Mouse (Mus musculus) c-Kit-positive CD71-positive TER-119-negative erythroid progenitor cells, embryonic 14.5 days (primary cell): ENCODE measurements around the gene Cab39.
"Not testable (repeated sequence)": the region's sequence is repeated elsewhere in the genome, so short reads cannot be mapped to it uniquely, and the experiment has no call there.

Source experiments
- DNase-seq: peaks from one replicate; pipeline ENCODE4 v3.0.0-alpha.2; 2013; ENCODE audit warnings: low read depth

Cab39 gene

DNA sequence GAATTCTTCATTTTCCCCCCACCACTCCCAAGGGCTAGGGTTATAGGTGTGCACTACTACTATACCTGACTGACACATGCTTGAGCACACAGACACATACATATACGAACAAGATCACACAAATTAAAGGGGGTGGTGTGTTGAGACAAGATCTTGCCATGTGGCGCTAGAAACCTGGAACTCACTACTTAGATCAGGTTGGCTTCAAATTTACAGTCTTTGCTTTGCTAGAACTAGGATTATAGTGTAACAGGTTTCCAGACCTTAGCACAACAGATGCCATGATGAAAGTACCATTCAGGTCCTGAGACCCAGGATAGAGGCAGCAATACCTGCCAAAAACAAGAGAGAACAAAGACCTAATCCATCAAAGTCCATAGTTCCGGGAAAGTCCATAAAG is 1.8 kb upstream of the Cab39 start:
- no peak for DNase-seq

DNA sequence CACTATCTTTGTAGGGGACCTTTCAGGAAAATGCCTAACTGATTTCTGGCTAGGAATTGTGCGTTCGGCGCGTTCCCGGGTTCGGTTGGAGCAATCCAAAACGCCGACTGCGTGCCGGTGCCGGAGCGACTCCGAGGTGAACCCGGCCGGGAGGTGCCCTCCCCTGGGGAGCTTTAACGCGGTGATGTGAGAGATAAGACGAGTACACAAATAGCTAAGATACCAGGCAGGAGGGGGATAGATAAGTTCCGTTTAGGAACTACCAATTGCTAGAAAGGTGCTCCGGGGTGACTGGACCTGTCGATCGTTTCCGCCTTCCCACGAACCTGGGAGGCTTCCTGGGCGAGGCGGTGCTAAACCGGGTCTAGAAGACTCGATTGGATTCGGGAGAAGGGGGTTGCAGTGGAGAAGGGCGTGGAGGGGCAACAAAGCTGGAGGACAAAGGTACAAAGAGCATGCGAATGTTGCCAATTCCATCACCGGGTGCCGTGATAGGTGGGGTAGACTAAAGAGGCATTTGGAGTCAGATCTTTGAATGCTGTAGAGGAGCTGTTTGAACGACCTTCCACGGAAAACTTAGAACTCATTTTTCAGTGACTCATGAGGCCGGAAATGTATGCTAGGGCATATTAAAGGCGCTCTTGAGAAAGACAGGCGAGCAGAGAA is 998 bp downstream of the Cab39 start:
- DNase-seq, result peak; percentile 47

DNA sequence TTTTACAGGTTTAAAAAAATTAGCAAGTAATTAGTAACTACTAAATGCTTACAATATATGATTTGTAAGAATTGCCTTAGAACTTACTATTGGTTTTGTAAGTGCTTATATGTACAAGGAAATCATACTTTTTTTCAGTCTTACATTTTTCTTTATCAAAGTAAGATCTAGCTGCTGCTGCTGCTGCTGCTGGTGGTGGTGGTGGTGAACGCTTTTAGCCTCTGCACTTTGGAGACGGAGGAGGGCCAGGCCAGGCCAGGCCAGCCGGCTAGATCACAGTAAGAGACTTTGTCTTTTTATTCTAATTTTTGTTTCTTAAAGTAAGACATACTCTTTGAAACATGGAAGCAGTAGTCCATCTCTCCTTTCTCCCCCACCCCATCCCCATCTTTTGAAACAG is 2.0 kb downstream of the Cab39 start:
- DNase-seq, result peak; percentile 4

DNA sequence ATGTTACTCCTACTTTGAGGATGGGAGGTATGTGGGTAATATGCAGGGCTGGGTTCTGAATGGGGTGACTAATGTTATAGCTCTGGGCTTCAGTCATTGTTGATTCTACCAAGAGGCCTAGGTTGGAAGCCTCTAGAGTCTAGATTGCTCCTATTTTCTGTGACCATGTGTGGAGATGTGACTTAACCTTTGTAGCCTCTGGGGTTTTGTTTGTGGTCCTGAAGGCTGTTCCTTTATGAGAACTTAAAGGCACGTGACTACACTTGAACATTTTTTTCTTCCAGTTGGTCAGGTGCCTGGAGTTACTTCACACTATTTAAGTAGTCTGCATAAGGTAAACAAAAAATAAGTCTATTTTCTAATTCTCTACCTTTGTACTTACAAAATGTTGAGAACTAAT is 6.5 kb downstream of the Cab39 start:
- DNase-seq, result no peak

DNA sequence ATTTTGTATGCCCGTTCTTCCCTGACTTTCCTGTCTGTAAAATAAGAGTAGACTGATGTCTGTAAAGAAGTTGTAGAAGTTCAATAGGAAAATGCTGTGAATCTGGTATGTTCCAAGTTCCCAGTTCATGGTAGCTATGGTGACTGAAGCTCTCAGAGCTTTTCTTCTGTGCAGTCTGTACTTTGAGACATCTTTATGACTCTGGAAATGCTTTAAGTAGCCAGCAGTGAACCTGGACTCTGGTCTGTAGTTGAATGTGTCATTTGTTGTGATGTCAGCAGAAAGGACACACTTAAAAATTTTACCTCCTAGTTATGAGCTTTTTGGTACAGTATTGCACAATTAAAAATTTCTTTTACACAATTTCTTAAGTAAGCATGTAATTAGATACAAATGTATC is 9.3 kb downstream of the Cab39 start:
- no peak for DNase-seq

DNA sequence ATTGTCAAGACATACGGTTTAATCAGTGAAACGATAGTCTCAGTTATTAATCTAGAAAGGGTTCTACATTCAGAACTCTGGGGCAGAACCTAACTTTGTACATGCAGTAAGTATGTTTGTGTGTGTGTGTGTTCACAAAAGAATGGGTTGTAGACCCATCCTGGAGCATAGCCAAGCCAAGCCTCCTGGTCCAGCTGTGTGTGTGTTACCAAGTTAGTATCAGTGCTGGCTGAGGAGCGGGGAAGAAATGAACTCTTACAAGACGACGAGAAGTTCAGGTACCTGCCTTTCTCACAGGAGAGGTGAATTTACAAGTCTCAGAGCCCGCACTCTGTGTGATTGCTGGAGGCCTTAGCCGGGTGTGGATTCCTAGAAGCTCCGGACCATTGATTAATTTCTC is 11.3 kb downstream of the Cab39 start:
- DNase-seq, result no peak

DNA sequence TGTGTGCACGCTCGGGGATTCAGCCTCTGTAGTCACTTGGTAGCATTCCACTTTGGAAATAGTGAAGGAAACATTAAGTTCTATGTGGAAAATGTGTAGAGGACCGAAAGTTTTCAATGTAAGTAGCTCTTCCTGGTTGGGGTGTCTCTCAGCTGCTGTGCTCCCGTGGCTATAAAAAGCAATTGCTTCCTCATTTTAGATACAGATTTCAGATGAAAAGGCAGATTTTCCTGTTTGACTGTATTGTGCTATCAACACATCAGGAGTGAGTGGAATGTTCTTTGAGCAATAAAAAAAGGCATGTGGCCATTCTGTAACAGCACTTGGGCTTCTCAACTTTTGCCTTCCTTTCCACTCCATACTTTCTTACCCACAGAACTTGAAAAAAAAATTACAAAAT is 16.0 kb downstream of the Cab39 start:
- no peak for DNase-seq

DNA sequence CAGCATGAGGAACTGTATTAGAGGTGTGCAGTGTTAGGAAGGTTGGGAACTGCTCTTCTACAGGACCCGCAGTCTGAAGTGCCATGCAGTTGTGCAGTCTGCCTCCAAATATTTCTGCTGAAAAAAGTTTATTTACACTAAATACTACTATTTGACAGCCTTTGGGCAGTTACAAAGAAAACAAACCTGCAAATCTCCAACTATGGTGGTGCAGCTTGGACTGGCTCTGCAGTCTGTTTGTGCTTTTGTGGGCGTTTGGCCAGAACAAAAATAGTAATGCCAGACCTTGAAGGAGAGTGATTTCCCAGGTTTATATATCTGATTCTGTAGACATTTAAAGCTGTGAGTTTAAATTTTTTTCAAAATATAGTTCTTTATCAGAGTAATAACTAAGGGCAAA is 17.1 kb downstream of the Cab39 start:
- no peak for DNase-seq

DNA sequence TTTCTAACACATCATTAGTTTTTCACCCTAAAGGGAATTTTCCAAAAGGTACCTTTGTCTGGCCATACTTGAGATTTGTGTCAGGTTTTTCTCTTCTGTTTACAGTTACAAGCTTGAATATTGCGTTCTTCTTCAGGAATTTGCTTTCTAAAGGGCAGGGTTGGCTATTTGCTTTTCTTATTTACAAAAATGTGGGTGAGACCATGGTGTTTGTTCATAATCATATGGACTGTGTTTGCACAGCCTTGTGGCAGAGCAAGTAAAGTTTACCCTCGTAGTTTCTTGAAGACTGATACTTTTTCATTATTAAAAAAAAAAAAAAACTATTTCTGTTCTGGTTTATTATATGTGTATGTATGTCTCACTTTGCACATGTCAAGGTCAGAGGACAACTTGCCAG is 17.5 kb downstream of the Cab39 start:
- no peak for DNase-seq

DNA sequence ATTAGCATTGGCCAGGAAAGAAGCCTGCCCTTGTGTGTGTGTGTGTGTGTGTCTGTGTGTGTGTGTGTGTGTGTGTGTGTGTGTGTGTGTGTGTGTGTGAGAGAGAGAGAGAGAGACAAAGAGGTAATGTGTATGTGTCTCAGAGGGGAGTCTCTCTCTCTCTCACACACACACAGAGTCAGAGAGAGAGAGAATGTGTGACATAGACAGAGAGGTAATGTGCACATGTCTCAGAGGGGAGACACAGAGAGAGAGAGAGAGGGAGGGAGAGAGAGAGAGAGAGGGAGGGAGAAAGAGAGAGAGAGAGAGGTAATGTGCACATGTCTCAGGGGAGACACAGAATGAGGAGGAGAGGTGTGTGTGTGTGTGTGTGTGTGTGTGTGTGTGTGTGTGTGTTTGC is 21.0 kb downstream of the Cab39 start:
- not testable (repeated sequence) for DNase-seq

DNA sequence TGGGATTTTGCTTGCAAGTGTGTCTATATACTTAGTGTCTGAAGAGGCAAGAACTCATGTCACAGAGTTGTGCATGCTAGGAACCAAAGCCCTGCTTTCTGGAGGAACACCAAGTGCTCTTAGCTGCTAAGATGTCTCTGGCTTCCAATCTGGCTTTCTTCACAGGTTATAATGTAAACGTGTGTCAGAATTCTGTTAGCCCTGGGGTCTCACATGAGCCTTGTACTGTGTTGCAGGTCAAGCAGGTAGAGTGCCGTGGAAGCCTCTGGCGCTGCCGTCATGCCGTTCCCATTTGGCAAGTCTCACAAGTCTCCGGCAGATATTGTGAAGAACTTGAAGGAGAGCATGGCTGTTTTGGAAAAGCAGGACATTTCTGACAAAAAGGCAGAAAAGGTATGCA is 24.9 kb downstream of the Cab39 start:
- no peak for DNase-seq

DNA sequence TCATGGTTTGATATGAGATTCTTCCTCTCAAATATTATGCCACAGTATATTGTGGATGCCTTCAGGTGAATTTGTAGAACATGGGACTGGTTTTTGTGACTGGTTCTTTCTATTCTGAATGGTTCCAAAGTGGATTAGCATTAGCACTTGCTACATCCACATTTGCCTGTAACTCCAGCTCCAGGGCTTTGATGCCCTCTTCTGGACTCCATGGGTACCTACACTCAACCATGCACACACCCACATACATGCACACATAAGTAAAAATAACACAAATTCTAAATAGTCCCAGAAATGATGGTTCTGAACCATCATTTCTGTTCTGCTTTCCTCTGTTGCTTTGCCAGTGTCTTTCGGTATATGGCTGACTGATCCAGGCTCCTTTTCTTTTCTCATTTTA is 26.5 kb downstream of the Cab39 start:
- DNase-seq, result no peak

DNA sequence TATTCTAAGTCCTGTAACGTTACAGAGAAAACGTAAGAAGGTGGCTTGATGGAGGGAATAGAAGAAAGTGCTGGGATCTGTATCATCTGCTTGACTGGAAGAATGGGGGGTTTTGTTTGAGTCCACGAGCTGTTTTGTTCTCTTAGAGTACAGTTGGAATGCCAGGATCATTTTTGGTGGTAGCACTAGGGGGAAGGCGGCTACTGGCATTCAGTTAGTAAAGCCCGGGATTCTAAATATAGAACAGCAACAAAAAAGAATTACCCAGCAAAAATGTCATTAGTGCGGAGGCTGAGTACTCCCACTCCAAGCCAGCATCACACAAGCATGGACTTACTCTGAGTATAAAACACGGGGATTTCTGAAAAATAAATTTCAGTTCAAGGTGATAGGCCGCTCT is 29.0 kb downstream of the Cab39 start:
- no peak for DNase-seq

DNA sequence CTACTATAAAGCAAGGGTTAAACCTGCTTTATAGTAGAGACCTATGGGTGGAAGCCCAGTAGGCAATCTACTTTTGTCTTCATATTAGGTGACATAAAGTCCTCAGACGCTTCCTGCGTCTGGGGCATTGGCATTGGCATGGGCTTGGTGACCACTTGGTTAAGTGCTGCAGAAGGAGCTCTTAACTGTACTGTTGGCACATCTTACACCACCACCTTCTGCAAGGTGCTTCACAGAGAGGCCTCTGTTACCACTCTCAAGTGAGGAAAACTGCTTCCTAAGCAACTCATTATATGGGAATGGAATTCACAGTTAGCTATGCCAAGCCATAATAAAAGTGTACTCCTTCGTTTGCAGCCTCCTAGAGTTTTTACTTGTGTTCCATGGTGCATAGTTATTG is 31.7 kb downstream of the Cab39 start:
- no peak for DNase-seq

DNA sequence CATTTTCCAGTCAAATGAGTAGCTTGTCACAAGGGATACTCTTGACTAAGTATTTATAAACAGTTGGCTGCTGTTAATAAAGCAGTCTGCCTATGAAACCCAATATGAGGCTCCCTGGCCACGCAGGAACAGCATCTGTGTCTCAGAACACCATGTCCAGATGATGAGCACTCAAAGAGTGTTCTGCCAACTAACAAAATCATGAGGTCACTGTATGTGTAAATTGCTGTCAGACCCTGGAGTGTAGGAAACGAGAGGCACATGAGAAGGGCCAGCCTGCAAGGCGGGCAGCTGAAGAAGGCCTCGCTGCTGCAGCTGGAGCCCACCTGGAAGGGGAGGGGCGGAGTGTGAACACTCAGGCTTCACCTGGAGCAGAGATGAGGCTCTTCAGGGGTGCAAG is 33.9 kb downstream of the Cab39 start:
- DNase-seq, result no peak

DNA sequence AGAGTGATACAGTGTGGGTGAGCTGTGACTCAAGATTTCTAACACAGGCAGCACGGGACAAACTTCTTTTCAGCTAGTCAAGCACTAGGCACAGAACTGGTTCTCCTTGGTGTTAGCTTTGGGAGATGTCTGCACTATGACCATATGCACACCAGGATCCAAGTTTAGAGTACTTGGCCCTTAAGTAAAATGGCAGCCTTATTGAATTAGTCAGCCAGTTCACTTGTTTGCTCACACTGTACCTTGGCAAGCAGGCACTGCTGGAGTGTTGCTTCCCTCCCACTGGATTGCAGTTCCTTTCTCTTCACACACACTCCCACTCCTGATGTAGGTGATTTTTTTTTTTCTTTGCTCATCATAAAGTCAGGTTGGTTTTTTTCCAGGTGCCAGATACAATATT is 35.8 kb downstream of the Cab39 start:
- DNase-seq, result no peak

DNA sequence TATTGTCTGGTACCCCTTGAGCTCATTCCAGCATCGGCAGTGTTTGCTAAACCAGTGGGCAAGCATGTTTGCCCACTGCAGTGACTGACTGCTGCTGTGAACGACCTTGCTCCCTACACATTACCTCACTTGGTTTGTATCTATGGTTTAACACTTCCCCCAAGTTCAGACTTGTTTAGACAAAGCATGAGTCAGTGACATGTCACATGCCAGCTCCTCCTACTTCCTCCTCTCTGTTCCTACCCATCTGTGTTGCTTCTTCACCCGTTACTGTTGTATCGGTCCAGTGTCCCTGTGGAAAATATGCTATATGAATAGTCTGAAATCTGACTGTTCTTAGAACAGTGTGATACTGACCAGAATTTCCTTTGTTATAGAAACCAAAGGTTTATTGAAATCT is 44.8 kb downstream of the Cab39 start:
- DNase-seq, result no peak

DNA sequence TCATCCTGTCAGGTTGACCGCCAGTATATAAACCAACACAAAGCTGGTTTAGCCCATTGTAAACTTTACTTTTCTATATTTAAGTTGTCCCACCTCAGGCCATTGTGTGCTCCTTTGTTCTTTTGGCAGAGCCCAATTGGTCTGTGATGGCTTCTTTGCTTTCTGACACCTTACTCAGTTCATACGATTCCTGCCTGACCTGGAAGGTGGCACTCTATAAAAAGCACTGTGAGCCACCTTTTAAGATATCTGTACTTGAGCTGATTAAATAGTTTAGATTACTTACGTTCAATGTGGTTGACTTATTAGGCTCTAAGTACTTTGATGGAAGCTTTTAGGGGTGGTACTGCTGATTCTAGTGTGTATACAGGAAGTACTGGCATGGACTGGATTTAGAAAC is 46.1 kb downstream of the Cab39 start:
- no peak for DNase-seq

DNA sequence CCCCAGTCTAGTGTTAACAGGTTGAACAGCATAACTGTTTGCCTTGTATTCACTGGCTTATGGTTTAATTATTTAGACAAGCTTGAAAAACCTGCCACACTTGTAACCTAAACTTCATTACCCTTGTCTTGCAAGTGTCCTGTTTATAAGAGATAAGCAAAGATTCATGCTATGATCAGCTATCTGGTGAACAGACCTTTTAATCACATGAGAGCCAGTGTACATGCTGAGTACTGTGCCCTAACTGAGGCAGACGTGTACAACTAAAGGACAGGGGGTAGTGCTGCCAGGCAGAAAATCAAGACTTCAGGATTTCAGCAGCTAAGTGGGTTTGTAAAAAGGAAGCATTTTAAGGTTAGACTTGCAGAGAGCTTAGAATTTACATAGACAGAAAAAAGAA is 46.5 kb downstream of the Cab39 start:
- DNase-seq, result no peak

DNA sequence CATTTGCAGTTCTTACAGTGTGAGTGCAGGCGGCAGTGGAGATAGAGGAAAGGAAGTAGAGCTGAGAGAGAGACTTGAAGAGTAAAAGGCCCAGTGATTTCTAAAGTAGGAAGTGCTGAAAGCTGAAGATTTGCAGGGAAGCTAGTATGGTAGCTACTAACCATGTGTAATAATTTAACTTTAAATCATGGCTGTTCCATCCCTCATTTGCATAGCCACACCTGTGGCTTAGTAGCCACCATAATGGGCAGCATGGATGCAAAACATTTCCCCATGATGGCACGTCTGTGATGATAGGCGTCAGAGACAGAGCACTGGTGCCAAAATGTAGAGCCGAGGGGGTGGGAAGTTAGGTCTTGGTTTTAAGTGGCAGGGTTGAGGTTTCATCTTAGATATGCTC is 47.2 kb downstream of the Cab39 start:
- DNase-seq, result no peak

DNA sequence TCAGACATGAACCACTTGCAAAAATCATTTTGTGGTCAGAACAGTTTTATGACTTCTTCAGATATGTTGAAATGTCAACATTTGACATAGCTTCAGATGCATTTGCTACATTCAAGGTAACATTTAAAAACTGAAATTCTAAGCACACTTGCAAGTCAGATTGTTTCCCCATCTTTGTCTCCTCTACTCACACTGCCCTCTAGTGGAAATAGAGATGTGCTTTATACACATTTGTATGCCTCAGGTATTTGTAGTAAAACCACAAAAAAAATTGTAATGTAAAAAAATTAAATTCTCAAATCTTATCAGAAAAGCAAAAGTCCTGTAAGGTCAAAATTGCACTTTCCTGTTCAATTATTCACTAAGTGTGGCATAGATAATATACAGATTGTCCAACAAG is 49.0 kb downstream of the Cab39 start:
- DNase-seq, result no peak

DNA sequence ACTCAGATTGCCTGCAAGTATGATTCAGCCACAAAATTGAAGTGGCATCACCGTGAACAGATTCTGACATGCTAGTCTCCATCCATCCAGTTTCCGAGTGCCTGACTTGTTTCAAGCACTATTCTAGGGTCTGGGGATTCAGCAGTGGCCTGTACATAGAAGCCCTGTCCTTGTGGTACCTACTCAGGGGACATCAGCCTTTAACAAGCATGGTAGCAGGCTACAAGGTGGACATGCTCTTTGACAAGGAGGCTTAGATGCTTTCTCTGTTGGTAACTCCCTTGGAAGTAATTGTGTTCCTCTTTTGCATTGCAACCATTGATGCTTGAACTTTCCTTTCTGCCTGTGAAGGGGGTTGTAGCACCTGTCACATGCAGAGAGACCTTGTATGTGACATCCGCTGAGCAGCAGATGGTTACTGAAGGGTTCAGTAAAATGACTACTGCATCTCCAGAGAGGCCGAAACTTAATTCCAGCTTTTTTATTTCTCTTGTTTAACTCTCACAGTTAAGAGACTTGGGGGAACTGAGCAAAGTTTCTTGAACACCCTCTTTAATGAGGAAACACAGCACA is 50.1 kb downstream of the Cab39 start:
- no peak for DNase-seq

DNA sequence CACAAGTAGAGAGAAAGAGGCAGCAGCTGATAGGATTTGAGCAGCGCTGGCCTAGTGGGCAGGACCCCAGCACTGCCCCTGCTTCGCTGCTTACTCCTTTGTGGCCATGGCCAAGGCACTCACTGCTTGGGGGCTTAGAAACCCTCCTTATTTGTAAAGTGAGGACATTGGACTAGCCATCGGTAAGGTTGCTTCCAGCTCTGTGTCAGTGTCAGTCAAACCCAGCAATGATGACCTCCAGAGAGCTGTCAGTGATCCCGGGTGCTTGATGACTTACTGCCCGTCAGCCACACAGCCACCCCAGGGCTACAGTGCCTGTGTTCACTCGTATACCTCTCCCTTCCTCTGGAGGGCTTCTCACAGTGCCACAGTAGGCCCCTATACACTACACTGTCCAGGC is 51.7 kb downstream of the Cab39 start:
- no peak for DNase-seq

DNA sequence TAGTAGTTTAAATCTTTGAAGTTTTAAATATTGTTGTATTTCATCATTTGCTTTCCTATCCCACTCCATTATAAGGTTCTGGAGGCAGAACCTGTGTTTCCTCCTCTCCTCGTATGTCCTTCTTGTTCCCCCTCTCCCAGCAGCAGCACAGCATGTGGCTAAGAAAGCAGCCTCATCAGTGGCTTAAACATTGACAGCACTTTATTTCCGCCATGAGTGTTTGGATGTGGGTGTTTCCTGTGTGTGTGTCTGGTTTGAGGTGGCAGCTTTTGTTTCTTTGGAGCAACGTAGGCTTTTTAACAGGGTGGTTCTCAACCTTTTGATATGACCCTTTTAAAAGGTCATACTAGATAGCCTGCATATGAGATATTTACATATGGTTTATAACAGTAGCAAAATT is 52.2 kb downstream of the Cab39 start:
- no peak for DNase-seq

DNA sequence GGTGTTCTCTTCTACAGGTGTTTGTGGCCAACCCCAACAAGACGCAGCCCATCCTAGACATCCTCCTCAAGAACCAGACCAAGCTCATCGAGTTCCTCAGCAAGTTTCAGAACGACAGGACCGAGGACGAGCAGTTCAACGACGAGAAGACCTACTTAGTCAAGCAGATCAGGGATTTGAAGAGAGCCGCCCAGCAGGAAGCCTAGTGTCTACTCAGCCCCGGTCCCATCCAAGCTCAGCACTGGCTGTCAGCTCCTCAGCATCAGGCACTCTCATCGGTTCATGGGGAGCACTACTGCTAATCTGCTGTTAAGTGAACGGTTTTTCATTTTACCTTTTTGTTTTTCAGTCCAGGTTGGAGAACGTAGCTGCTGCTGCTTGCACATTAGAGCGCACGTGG is 55.8 kb downstream of the Cab39 start:
- DNase-seq, result no peak
